Mouse (Mus musculus): Measurements from ENCODE around the gene Spry1. TPM values are rescaled to one million over a fixed set of nuclear protein-coding genes. Genes with fewer than 3 reads are reported as not detected.

Spry1 gene
- polyA plus RNA-seq, 1 experiment from 2014 or later = 6.4 TPM

DNA sequence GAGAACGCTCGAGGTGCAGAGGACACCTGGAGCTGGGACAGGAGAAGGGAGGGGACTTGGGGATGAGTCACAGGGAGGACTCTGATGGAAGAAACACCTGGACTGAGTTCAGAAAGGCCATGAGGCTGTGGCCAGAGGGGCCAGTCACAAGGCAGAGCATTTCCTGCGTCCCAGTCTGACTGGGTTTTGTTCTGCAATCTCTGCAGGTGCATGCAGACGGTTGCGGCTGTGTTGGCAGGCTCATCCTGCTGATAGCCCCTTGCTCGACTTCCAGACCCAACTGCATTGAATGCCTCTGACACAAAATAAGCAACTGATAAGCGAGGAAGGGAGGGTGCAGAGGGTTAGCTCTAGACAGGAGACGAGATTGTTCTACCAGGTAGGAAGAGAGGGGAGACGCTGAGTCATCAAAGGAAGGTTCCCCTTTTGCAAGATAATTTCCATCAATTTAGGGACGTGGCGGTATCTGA is 35.3 kb downstream of the Spry1 start:
- H3K9me3 ChIP-seq (ENCODE audit: control insufficient read depth, low read length) = no peaks in the 10 kb centered on the region; the same call in 1 of the 2 replicates
- H3K36me3 ChIP-seq (ENCODE audit: control insufficient read depth, insufficient read depth, low read length) = no peaks in the 10 kb centered on the region
- peaks cover 12% of the 10 kb centered on the region for H3K4me1 ChIP-seq (ENCODE audit: control insufficient read depth, insufficient read depth, low read depth, low read length)
- H3K9ac ChIP-seq (ENCODE audit: low read depth, low read length) = no peak overlapping the region
- no peak overlapping the region for H3K4me3 ChIP-seq (ENCODE audit: low read length)
- no peak overlapping the region for H3K4me2 ChIP-seq (ENCODE audit: low read length)
- WGBS = 81% methylated on average over 11 of the region's 11 CpGs
- ATAC-seq = no peak
- H3K27me3 ChIP-seq (replicated peaks; ENCODE audit: control insufficient read depth, insufficient read depth, low read length) = no peaks in the 10 kb centered on the region
- no peak overlapping the region for H3K27ac ChIP-seq (ENCODE audit: low read depth, low read length)

DNA sequence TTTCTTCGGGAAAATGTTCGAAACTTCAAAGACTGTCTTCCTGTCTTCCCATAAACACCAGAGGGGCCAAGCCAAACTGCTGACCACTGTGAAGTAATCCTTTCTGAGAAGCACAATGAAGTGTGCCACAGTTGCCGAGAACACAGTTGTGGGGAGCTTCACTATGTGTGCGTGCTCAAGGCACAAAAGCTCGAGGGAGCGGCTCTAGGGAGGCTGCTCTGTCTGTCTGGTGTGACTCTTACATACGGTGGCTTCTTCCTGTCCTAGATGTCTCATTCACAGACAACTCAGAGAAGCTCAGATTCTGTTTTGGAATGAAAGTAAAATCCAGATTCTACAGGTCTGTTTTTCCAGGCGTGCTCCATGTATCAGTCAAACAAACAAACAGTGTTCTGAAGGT is 36.5 kb downstream of the Spry1 start:
- no peaks in the 10 kb centered on the region for H3K36me3 ChIP-seq (ENCODE audit: control insufficient read depth, insufficient read depth, low read length)
- no peak overlapping the region for H3K4me2 ChIP-seq (ENCODE audit: low read length)
- no peak overlapping the region for H3K4me3 ChIP-seq (ENCODE audit: low read length)
- no peaks in the 10 kb centered on the region for H3K27me3 ChIP-seq (replicated peaks; ENCODE audit: control insufficient read depth, insufficient read depth, low read length)
- H3K27ac ChIP-seq (ENCODE audit: low read depth, low read length) = no peak overlapping the region
- no peak for ATAC-seq
- WGBS = 73% methylated on average over 8 of the region's 8 CpGs
- peaks cover 12% of the 10 kb centered on the region for H3K4me1 ChIP-seq (ENCODE audit: control insufficient read depth, insufficient read depth, low read depth, low read length)
- H3K9me3 ChIP-seq (ENCODE audit: control insufficient read depth, low read length) = no peaks in the 10 kb centered on the region
- no peak overlapping the region for H3K9ac ChIP-seq (ENCODE audit: low read depth, low read length)

DNA sequence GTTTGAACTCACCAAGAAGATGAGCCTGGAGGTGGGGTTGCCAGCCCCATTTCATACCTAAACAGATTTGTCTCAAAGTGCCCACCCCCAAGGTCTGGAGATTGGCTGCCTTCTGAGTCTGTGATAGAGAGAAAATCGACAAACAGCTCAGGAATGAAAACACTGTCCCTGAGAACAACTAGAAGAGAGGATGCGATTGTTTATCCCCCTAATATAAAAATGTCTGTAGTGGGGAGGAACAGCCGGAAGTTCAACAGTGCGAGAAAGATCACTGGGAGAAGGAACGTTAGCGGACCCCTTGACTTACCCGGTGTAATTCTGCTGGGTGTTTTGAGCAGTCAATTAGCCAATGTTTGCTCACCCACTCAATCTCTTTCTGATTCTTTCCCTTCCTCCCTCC is 46.5 kb downstream of the Spry1 start:
- Histone ChIP-seq H3K36me3 (ENCODE audit: control insufficient read depth, insufficient read depth, low read length) (no peaks in the 10 kb centered on the region), H3K27ac (ENCODE audit: low read depth, low read length) (no peak overlapping the region), H3K4me3 (ENCODE audit: low read length) (no peak overlapping the region), H3K27me3 (replicated peaks; ENCODE audit: control insufficient read depth, insufficient read depth, low read length) (no peaks in the 10 kb centered on the region; the same call in 1 of the 2 replicates), H3K4me2 (ENCODE audit: low read length) (no peak overlapping the region), H3K9ac (ENCODE audit: low read depth, low read length) (no peak overlapping the region), H3K4me1 (ENCODE audit: control insufficient read depth, insufficient read depth, low read depth, low read length) (peaks cover 3% of the 10 kb centered on the region; the same call in 1 of the 2 replicates), H3K9me3 (ENCODE audit: control insufficient read depth, low read length) (no peaks in the 10 kb centered on the region)
- WGBS = 57% methylated on average over 7 of the region's 7 CpGs
- no peak for ATAC-seq

DNA sequence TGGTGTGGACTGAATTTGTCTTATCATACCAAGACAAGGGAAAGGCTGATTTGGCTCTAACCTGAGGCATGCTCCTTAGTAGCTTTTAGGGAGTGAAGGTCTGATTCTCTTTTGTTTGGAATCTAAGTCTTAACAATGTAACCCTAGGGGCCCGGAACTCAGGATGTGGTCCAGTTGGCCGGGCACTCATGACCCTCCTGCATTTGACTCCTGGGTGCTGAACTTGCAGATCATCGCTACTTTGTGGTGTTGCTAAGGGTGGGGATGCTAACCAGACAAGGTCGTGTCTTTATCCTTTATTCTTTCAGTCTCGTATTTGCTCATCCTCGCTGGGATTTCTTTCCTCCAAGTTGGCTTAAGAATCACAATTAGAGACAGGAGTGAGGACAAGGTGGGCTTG is 47.0 kb downstream of the Spry1 start:
- H3K4me2 ChIP-seq (ENCODE audit: low read length) = peak overlapping the region; percentile 55
- WGBS = 26% methylated on average over 6 of the region's 6 CpGs
- H3K4me3 ChIP-seq (ENCODE audit: low read length) = peak overlapping the region; percentile 37
- peak overlapping the region; percentile 55 for H3K9ac ChIP-seq (ENCODE audit: low read depth, low read length)
- no peaks in the 10 kb centered on the region; the same call in 1 of the 2 replicates for H3K27me3 ChIP-seq (replicated peaks; ENCODE audit: control insufficient read depth, insufficient read depth, low read length)
- H3K4me1 ChIP-seq (ENCODE audit: control insufficient read depth, insufficient read depth, low read depth, low read length) = peaks cover 3% of the 10 kb centered on the region; the same call in 1 of the 2 replicates
- H3K36me3 ChIP-seq (ENCODE audit: control insufficient read depth, insufficient read depth, low read length) = no peaks in the 10 kb centered on the region
- H3K27ac ChIP-seq (ENCODE audit: low read depth, low read length) = no peak overlapping the region
- ATAC-seq = no peak
- no peaks in the 10 kb centered on the region for H3K9me3 ChIP-seq (ENCODE audit: control insufficient read depth, low read length)

DNA sequence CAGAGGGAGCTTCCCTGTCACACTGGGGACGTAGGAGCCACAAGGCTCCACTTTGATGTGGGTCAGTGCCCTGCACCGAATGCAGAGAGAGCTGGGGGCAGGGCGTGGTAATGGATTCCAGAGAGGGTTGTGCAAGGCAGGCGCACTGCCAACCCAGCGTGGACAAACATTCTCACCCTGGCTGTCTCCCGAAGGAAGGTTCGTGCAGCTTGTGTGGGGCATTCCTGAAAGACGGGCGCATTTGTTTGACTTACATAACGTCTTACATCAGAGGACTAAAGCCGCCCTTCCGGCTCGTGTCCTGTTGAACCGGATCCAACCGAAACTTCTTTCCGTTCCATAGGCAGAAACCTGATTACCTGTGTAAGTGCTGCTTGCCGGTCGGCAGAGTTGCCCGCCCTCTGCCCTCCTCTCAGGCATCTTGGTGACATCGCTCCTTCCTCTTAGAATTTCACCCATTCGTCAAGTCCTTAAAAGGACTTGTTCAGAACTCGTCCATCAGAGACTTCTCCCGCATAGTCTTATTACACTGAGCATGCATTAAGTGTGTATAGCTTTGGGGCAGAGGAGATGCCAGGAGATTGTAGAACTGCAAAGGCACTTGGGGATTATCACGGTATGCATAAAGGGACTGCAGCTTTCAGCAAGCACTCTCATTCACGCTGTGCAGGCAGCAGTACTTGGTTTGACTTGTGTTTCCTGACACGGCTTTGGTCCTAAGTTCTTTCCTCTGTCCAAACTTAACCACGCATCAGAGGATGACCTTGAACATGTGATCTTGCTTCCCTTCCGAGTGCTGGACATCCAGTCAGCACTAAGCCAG is 47.6 kb downstream of the Spry1 start:
- ATAC-seq = peak; percentile 56; the same call in 1 of the 2 replicates
- H3K9ac ChIP-seq (ENCODE audit: low read depth, low read length) = peak overlapping the region; percentile 55
- peak overlapping the region; percentile 55 for H3K4me2 ChIP-seq (ENCODE audit: low read length)
- no peaks in the 10 kb centered on the region; the same call in 1 of the 2 replicates for H3K27me3 ChIP-seq (replicated peaks; ENCODE audit: control insufficient read depth, insufficient read depth, low read length)
- H3K27ac ChIP-seq (ENCODE audit: low read depth, low read length) = no peak overlapping the region
- H3K9me3 ChIP-seq (ENCODE audit: control insufficient read depth, low read length) = no peaks in the 10 kb centered on the region
- H3K4me3 ChIP-seq (ENCODE audit: low read length) = peak overlapping the region; percentile 37
- peaks cover 3% of the 10 kb centered on the region; the same call in 1 of the 2 replicates for H3K4me1 ChIP-seq (ENCODE audit: control insufficient read depth, insufficient read depth, low read depth, low read length)
- WGBS = 32% methylated on average over 28 of the region's 28 CpGs
- H3K36me3 ChIP-seq (ENCODE audit: control insufficient read depth, insufficient read depth, low read length) = no peaks in the 10 kb centered on the region

DNA sequence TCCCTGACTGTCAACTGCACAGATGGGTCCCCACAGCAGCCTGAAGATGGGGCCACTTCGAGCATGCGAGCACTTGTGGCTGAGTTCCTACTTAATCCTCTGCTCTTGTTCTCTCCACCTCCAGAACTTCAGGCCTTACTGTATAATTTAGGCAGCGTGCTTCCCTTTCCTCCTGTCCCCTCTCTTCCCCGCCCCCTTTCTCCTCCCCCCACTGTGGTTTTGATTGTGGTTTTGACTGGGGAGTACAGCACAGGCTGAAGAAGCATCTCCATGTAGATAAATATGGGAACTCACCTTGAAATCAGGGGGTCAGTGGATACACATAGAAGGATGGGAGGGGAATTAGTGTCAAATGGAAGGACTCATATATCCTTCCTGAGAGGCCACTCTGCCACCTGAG is 53.2 kb downstream of the Spry1 start:
- H3K9me3 ChIP-seq (ENCODE audit: control insufficient read depth, low read length) = no peaks in the 10 kb centered on the region
- WGBS = 84% methylated on average over 4 of the region's 4 CpGs
- no peak overlapping the region for H3K4me2 ChIP-seq (ENCODE audit: low read length)
- H3K36me3 ChIP-seq (ENCODE audit: control insufficient read depth, insufficient read depth, low read length) = no peaks in the 10 kb centered on the region
- no peak overlapping the region for H3K9ac ChIP-seq (ENCODE audit: low read depth, low read length)
- no peaks in the 10 kb centered on the region for H3K4me1 ChIP-seq (ENCODE audit: control insufficient read depth, insufficient read depth, low read depth, low read length)
- H3K27ac ChIP-seq (ENCODE audit: low read depth, low read length) = no peak overlapping the region
- no peak overlapping the region for H3K4me3 ChIP-seq (ENCODE audit: low read length)
- no peak; the same call in 1 of the 2 replicates for ATAC-seq
- no peaks in the 10 kb centered on the region for H3K27me3 ChIP-seq (replicated peaks; ENCODE audit: control insufficient read depth, insufficient read depth, low read length)

DNA sequence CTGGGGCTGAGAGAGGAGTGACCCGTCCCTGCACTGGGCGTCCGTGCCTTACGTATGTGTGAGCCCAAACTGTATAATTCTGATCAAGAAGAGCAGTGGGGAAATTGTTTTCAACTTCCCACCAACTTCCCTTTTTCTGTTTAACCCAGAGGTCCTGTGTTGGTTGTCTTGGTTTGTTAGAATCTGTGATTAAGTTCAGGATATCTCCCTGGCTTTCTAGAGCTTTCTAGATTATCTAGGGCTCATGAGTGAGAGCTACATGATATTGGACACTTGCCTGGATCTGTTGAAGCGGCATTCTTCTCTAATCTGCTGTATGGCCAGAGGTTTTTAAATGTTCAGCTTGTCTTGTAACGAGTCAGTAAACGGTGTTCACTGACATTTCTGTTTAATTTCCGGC is 53.8 kb downstream of the Spry1 start:
- Histone ChIP-seq H3K27ac (ENCODE audit: low read depth, low read length) (no peak overlapping the region), H3K4me2 (ENCODE audit: low read length) (no peak overlapping the region), H3K9me3 (ENCODE audit: control insufficient read depth, low read length) (no peaks in the 10 kb centered on the region), H3K36me3 (ENCODE audit: control insufficient read depth, insufficient read depth, low read length) (no peaks in the 10 kb centered on the region), H3K4me3 (ENCODE audit: low read length) (no peak overlapping the region), H3K9ac (ENCODE audit: low read depth, low read length) (no peak overlapping the region), H3K27me3 (replicated peaks; ENCODE audit: control insufficient read depth, insufficient read depth, low read length) (no peaks in the 10 kb centered on the region), H3K4me1 (ENCODE audit: control insufficient read depth, insufficient read depth, low read depth, low read length) (no peaks in the 10 kb centered on the region)
- 85% methylated on average over 8 of the region's 8 CpGs for WGBS
- no peak for ATAC-seq

Other genes with a start within 250 kb of the Spry1 start
- 27.5 and 29.5 TPM in 2 replicates for gene Spata5, start 220.1 kb upstream of the Spry1 start, polyA plus RNA-seq (2015; fragmentation: Nextera tagmentation; extraction: Ambion mirVana)
- gene Nudt6, start 219.7 kb upstream of the Spry1 start, polyA plus RNA-seq (2015; fragmentation: Nextera tagmentation; extraction: Ambion mirVana) = 6.9 and 7.8 TPM in 2 replicates
- gene Gm5148, start 84.5 kb downstream of the Spry1 start, polyA plus RNA-seq (2015; fragmentation: Nextera tagmentation; extraction: Ambion mirVana) = 12.7 and 14.0 TPM in 2 replicates